Mouse (Mus musculus): Measurements from ENCODE around the gene Hbb-bh1.
"Not testable (repeated sequence)": the region's sequence is repeated elsewhere in the genome, so short reads cannot be mapped to it uniquely, and the experiment has no call there.

Hbb-bh1 gene

DNA sequence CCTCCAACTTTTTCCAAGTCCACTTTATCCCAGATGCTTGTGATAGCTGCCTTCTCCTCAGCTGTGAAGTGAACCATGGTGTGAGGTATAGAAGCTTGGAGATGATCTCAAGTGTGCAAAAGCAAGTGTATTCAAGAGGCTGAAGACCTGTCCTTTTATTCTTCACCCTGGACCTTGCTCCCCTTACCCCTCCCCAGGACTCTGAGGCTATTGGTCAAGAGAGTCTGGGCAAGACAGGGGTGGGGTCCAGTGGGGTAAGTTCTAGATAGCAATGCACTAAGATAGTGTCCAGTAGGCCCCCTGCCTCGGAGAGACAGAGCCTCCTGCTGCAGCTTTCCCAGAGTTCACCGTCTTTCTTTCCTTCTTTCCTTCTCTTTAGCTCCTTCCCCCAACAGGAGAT is at the start of gene Hbb-bh1:
Gene Hbb-bh1, minus strand, starts transcription at position 131 of the 400 bp plus-strand sequence.
- DNase-seq (ENCODE audit: inconsistent age in 2 of 2, low spot score in 1 of 2), result no peak

DNA sequence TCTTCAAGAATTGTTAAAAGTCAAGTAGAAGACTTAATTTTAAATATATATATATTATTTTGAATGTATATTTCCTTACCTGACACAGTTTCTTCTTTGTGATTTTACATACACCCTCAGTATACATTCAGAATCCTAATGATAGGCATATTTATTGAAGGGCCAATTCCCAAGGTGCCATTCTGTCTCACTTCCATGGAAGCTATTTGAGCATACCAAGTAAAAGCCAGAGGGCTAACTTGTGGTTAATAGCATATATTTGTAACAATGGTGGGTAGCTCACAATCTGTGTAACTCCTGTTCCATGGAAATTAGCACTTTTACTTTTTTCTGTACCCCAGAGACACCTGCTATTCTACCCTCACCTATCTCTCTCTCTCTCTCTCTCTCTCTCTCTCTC is 43.2 kb upstream of the Hbb-bh1 start, which contains the start of gene Olfr66:
Gene Olfr66, minus strand, starts transcription at position 101 of the 400 bp plus-strand sequence.
- no peak for DNase-seq (ENCODE audit: inconsistent age in 2 of 2, low spot score in 1 of 2)

- no peak for DNase-seq (ENCODE audit: inconsistent age in 2 of 2, low spot score in 1 of 2)
These were observed 34.1 kb upstream of the Hbb-bh1 start for GRCm38 (mm10) chr7:103877093-103877492.

GRCm38 (mm10) chr7:103874451-103874850 is 31.5 kb upstream of the Hbb-bh1 start:
- DNase-seq (ENCODE audit: inconsistent age in 2 of 2, low spot score in 1 of 2), result no peak

GRCm38 (mm10) chr7:103873064-103873463 is 30.1 kb upstream of the Hbb-bh1 start:
- DNase-seq (ENCODE audit: inconsistent age in 2 of 2, low spot score in 1 of 2), result no peak

DNA sequence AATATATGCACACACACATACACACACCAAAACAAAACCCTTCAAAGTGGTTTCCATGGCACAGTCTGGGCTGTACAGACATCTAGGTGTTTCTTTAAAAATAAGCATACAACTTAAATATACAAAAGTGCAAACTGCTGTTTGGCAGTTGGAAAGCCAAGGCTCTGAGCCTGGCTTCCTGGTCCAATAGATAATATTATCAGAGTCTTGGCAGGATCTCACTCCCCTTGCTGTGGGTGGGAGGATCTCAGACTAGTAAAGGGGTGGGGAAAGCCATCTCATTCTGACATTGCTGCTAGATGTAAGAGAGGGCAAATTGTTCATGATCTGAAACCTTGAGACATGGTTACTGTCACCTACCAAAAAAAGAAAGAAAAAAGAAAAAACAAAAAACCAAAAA is 27.7 kb upstream of the Hbb-bh1 start:
- DNase-seq (ENCODE audit: inconsistent age in 2 of 2, low spot score in 1 of 2), result no peak

GRCm38 (mm10) chr7:103865716-103866115 is 22.8 kb upstream of the Hbb-bh1 start:
- no peak for DNase-seq (ENCODE audit: inconsistent age in 2 of 2, low spot score in 1 of 2)

- DNase-seq (ENCODE audit: inconsistent age in 2 of 2, low spot score in 1 of 2), result no peak
These were observed 18.6 kb upstream of the Hbb-bh1 start for GRCm38 (mm10) chr7:103861531-103861930.

GRCm38 (mm10) chr7:103860855-103861254 is 17.9 kb upstream of the Hbb-bh1 start:
- peak; percentile 76 to 82 for DNase-seq (ENCODE audit: inconsistent age in 2 of 2, low spot score in 1 of 2)

GRCm38 (mm10) chr7:103859076-103859475 is 16.1 kb upstream of the Hbb-bh1 start:
- DNase-seq (ENCODE audit: inconsistent age in 2 of 2, low spot score in 1 of 2), result no peak

DNA sequence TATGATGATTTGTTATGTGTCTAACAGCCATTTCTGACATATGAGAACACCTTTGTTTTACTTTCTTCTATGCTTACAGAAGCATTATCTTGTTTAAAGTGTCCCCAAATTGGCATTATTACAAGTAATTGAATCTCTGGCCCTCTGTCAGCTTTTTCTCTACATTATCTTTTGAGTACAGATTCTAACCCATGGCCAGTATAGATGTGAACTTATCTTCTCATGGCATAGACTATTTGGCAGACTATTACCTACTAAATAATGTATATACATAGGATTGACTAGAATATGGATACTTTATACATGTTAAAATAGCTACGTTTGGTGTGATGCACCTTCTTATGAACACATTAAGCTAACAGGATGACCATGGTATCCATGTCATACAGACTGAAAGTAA is 11.7 kb upstream of the Hbb-bh1 start:
- DNase-seq (ENCODE audit: inconsistent age in 2 of 2, low spot score in 1 of 2), result no peak

GRCm38 (mm10) chr7:103853090-103853489 is 10.1 kb upstream of the Hbb-bh1 start, which contains the start of gene Hbb-y:
Gene Hbb-y (minus strand): TSS chr7:103853216.
- DNase-seq (ENCODE audit: inconsistent age in 2 of 2, low spot score in 1 of 2), result no peak

DNA sequence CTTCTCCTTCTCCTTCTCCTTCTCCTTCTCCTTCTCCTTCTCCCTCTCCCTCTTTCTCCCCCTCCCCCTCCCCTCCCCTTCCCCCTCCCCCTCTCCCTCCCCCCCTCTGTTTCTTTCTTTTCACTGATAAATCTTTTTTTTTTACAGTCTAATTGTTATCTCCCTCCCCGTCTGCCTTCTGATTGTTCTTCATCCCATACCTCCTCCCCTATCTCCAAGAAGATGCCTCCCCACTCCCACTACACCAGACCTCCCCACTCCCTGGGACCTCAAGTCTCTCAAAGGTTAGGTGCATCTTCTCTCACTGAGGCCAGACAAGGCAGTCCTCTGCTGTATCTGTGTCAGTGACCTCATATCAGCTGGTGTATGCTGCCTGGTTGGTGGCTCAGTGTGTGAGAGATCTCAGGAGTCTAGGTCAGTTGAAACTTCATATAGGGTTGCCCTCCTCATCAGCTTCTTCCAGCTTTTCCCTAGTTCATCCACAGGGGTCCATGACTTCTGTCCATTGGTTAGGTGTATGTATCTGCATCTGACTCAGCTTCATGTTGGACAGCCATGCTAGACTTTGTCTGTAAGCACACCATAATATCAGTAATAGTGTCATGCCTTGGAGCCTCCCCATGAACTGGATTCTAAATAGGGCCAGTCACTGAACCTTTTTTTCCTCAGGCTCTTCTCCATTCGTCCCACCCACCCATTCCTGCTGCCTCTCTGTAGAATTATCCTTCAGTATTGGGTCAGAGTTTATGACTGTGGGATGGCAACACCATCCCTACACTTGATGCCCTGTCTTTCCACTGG is 1.8 kb upstream of the Hbb-bh1 start:
- DNase-seq (ENCODE audit: inconsistent age in 2 of 2, low spot score in 1 of 2), result no peak

DNA sequence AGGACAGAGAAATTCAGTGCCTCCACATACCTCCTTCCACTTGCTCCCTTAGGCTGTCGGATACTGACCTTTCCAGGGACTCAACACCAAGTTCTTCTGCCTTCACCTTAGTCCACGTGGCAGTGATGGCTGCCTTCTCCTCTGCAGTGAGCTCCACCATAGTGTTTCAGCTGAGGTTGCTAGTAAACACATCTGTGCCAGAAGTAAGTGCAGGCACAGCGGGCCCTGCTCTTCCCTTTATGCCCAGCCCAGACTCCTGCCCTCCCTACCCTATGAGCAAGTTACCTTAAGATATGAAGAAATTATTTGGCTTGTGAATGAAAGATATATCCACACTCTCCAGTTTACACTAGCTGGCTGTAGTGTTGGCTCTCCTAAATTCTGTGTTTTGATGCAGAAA is 2.7 kb downstream of the Hbb-bh1 start, which contains the start of gene Hbb-bh2:
Gene Hbb-bh2, minus strand, starts transcription at position 253 of the 400 bp plus-strand sequence.
- no peak for DNase-seq (ENCODE audit: inconsistent age in 2 of 2, low spot score in 1 of 2)

- no peak for DNase-seq (ENCODE audit: inconsistent age in 2 of 2, low spot score in 1 of 2)
These were observed 15.2 kb downstream of the Hbb-bh1 start, which contains the start of gene Hbb-bs for GRCm38 (mm10) chr7:103827808-103828207. Gene Hbb-bs (minus strand): TSS chr7:103828096.

DNA sequence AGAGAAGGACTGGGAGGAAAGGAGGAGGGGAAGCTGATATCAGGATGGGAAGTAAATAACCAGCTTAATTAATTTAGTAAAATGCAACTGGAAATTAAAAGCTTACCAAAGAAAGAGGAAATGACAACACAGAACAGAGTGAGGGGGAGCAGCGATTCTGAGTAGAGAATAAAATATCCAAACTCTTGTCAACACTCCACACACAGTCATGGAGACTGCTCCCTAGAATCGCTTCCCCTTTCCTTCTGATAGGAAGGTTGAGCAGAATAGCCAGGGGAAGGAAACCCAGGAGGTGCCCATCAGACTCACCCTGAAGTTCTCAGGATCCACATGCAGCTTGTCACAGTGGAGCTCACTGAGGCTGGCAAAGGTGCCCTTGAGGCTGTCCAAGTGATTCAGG is 15.8 kb downstream of the Hbb-bh1 start:
- DNase-seq (ENCODE audit: inconsistent age in 2 of 2, low spot score in 1 of 2), result not testable (repeated sequence)

DNA sequence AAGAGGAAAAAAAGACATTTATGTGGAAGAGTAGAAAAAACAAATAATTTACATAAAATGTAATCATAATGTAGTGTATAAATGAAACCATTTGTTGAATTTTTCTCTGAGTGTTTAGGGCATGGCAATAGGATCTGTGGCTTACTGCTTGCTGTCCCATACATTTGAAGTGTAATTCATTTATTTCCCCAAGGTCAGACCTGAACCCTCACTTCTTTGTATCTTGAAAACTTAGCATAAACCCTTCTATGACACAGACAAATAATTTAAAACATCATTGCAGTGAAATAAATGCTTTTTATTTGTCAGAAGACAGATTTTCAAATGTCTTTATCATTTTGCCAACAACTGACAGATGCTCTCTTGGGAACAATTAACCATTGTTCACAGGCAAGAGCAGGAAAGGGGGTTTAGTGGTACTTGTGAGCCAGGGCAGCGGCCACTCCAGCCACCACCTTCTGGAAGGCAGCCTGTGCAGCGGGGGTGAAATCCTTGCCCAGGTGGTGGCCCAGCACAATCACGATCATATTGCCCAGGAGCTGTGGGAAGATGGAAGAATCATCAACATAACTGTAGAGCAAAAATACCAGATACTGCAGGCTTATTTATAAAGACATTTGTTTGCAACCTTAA is 16.6 kb downstream of the Hbb-bh1 start:
- no peak for DNase-seq (ENCODE audit: inconsistent age in 2 of 2, low spot score in 1 of 2)

- no peak for DNase-seq (ENCODE audit: inconsistent age in 2 of 2, low spot score in 1 of 2)
These were observed 17.3 kb downstream of the Hbb-bh1 start for GRCm38 (mm10) chr7:103825536-103826254.

DNA sequence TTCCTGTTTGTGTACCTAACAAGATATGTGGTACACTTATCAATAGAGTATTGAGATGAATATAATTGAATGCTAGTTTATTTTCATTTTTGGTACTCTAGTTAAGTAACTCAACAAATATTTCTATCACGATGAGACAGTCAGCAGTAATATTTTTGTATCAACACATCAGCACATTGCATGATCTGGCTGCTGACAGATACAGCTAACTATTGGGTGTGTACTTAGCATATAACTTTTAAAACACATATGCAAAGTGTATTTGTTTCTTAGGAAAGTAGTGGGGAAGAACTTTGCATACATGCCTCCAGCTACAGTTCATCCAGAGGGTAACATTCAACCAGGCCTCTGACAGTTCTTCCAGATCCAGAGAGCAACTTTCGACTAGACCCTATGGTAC is 18.4 kb downstream of the Hbb-bh1 start:
- no peak for DNase-seq (ENCODE audit: inconsistent age in 2 of 2, low spot score in 1 of 2)

DNA sequence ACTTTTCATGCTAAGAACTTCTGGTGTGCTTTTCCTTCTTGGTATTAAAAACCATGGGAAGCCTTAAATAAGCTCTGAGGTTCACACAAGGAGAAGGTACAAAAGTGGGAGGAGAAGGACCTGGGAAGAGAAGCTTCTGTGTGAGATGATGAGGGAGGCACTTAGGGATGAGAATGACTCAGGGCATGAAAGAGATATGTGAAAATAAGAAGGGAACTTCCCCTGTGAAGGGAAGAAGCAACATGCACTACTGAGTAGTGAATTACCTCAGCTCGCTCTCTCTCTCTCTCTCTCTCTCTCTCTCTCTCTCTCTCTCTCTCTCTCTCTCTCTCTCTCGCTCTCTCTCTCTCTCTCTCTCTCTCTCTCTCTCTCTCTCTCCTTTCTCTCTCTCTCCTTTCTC is 27.9 kb downstream of the Hbb-bh1 start:
- not testable (repeated sequence) for DNase-seq (ENCODE audit: inconsistent age in 2 of 2, low spot score in 1 of 2)

DNA sequence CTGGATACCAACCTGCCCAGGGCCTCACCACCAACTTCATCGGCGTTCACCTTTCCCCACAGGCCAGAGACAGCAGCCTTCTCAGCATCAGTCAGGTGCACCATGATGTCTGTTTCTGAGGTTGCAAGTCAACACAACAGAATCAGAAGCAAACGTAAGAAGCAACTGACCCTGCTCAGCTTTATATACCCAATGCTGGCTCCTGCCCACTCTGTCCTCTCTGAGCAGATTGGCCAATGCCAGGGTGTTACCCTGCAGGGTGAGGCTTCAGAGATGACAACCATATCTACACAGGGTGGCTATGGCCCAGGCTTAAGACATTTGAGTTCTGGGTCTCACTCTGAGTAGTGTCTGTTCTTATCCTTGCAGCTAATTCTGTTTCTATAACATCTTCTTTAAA is 29.2 kb downstream of the Hbb-bh1 start, which contains the start of gene Hbb-bt:
Gene Hbb-bt, minus strand, starts transcription at position 231 of the 400 bp plus-strand sequence.
- DNase-seq (ENCODE audit: inconsistent age in 2 of 2, low spot score in 1 of 2), result no peak

Data from adrenal gland, adult (tissue).